Mouse (Mus musculus) bone marrow, adult 2 months (tissue): ENCODE results near the gene Aurkaip1.
A peak's percentile ranks its signal among the peaks of the same experiment; 100 is the strongest.

Source experiments
- CTCF ChIP-seq: fragments of 200-500 bp; IDR thresholded peaks from 2 replicates; pipeline ENCODE4 v1.5.1; 2011; ENCODE audit warnings: low read length, control low read depth; ENCODE audit not compliant: control insufficient read depth, insufficient read depth
- POLR2A ChIP-seq: fragments of 200-500 bp; IDR thresholded peaks from 2 replicates; pipeline ENCODE4 v1.6.1; 2011; ENCODE audit warnings: low read depth, mild to moderate bottlenecking, control low read depth, low read length, borderline replicate concordance; ENCODE audit not compliant: control insufficient read depth

GRCm38 (mm10) chr4:155846871-155847578, 16.0 kb downstream of the Aurkaip1 start, which contains the start of gene Dvl1:
- TF ChIP-seq POLR2A (peak; percentile 30; the same call in 1 of the 2 replicates), CTCF (peak; percentile 38; the same call in 1 of the 2 replicates)
